Mouse (Mus musculus) spleen, adult 18-20 months (tissue): Measurements from ENCODE around the gene Fsd1.

ENCODE experiments used
- DNase-seq, 2 experiments: peaks; one replicate each; pipeline ENCODE4 v3.0.0; 2022; ENCODE audit warnings: mixed read lengths in 2 of 2

The Fsd1 gene

DNA sequence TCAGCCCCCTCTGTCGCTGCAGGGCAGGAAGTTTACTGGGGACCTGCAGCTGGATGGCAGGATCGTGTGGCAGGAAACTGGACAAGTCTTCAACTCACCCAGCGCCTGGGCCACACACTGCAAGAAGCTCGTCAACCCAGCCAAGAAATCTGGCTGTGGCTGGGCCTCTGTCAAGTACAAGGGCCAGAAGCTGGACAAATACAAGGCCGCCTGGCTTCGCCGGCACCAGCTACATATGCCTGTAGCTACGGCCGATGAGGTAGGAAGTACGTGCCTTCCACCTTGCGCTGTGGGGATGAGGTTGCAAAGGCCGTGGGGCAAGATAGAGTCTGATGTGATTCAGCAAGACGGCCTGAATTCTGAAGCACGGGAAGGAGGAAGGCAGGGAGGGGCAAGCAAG lies 23.9 kb downstream of the Fsd1 start:
- DNase-seq: no peak

DNA sequence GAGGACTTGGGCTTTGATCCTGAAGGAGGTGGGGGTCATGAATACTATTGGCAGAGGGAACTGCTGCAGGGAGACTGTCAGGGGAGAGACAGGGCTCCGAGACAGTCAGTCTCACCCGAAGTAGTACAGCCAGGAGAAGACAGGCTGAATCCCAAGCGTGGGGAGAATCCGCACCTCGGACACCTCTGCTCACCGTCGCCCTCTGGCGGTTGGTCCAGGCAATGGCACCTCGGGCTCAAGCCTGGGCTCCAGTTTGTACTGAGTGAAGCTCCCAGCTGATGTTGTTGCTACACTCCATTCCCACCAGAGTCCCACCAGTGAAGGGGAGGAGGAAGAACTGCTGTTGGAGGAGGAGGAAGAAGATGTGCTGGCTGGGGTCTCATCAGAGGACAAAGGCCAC lies 24.4 kb downstream of the Fsd1 start:
- peak; percentile 53 to 78 for DNase-seq

DNA sequence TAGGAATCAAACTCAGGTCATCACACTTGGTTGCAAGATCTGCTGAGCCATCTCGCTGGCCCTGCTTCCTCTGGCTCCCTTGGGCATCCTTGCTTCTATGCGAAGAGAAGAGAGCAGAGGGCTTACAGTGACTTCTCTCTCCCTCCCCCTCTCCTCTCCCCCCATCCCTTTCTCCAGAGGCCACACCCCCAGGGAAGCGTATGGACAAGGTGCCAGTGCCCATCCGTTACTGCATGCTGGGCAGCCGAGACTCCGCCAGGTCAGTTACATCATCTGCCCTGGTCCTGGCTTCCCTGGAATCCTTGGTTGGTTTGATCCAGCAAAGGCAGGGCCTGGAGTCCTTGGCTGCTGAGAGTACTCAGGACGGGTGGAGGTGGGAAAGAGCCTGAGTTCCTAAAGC lies 25.1 kb downstream of the Fsd1 start:
- no peak for DNase-seq

GRCm38 (mm10) chr17:56015293-56015692 lies 29.0 kb downstream of the Fsd1 start:
- no peak for DNase-seq

GRCm38 (mm10) chr17:56016382-56016781 lies 30.1 kb downstream of the Fsd1 start:
- no peak for DNase-seq

- DNase-seq: no peak
Observed at GRCm38 (mm10) chr17:56016793-56017785, 30.8 kb downstream of the Fsd1 start.

DNA sequence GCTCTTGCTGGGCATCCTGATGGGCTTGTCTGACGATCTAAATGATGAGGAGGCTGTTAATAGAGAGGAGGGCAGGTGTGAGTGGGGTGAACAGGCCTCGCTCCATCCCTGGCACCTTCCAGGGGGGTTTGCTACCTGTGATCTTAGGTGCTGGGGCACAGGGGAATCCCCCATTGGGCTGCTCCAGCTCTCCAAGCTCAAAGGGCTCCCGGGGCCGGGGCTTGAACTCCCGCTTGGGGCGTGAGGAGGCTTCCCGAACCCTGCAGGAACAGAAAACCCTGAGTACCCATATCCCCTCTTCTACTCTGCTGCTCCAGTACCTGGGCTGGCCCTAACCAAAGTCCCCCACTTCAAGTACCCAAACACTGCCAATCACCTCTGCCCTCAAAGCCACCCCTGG lies 31.5 kb downstream of the Fsd1 start:
- no peak for DNase-seq

DNA sequence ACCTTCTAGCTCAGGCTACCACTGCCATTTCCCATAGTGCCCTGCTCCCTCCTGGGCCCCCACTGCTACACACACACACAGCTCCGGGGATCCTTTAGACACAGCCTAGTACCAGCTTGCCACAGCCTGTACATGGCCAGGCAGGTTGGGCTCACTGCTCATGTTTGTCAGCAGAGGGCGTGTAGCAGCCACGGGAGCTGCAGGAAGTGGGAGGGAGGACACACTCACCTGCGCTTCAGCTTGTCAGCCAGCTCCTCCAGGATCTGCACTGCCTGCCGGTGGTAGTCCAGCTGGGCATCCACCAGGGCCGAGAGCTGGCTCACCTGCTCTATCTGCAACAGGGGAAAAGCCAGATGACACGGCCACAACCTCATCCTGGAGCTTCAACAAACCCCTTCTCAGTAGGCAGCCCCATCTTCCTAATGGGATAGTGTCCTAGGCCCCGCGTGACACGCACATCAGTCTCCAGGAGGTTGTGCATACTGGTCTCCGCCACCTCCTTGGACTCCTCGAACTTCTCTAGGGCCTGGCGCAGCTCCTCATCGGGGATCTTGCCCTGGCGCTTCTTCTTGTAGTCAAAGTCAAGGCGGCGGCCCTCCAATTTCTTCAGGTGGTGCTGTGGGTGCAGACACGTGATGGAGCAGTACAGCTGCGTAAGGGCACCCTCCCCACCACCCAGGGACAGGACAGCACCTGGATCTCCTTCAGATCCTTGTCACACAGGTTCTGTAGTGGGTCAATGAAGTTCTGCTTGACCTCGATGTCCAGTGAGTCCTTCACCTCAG lies 32.2 kb downstream of the Fsd1 start:
- DNase-seq: peak; percentile 52 to 63

DNA sequence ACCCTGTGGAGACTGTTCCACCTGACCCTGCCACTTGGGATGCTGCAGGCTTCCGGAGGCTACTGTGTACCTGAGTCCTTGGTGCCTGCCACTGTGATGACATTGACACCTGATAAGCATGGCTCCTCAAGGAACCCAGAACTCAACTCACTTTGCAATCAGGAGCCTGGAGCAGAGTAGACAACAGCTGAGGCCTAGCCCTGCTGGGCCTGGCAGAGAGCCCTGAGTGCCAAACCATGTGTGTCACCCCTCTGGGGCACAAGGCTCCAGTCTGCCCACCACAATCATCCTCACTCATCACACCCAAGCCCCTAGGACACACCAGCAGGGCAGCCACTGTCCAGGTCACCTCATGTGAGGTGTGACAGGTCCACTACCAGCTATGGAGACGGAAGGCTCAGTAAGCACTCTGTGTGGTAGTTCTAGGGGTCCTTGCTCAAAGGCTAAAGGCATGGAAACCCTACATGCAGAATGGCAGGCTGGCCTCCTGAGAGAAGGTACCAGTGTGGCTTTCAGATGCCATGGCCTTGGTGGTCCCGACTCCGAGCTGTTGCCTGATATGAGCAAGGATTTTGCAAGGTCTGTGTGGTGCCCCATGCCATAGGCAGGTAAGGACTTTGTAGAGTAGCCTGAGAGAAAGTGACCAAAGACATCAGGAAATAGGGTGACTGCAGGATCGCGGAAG lies 34.2 kb downstream of the Fsd1 start:
- DNase-seq: no peak

DNA sequence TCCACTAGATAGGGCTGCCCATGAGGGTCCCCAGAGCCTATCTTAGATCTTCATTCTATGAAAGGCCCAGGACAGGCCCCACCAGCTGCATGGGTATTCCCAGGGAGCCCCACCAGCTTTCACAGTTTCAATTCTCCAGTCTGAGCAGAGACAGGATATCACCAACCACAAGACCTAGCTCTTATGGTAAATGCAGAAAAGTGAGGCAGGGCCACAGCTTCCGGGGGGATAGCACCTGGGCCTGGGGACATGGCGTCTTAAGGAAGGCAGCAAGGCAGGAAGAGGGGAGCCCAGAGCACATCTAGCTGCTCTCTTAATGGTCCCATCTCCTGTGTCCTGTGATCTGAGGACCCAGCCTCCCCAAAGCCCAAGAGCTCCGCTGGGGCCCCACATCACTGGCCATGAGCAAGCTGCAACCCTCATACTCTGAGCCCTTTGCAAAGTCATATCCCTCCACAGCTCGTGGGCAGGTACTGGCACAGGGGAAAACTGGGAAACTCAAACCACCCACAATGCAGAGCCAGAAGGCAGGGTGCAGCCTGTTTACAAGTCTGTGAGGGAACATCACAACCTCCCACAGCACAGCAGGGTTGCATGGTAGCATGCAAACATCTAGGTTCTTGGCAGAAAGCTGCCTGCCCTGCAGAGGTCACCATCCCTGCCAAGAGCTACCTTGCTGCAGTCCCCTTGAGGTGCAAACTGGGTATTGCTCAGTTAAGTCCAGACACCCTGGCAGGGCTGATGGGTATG lies 35.0 kb downstream of the Fsd1 start:
- peak in 1 of 2 experiments; percentile 38 for DNase-seq

DNA sequence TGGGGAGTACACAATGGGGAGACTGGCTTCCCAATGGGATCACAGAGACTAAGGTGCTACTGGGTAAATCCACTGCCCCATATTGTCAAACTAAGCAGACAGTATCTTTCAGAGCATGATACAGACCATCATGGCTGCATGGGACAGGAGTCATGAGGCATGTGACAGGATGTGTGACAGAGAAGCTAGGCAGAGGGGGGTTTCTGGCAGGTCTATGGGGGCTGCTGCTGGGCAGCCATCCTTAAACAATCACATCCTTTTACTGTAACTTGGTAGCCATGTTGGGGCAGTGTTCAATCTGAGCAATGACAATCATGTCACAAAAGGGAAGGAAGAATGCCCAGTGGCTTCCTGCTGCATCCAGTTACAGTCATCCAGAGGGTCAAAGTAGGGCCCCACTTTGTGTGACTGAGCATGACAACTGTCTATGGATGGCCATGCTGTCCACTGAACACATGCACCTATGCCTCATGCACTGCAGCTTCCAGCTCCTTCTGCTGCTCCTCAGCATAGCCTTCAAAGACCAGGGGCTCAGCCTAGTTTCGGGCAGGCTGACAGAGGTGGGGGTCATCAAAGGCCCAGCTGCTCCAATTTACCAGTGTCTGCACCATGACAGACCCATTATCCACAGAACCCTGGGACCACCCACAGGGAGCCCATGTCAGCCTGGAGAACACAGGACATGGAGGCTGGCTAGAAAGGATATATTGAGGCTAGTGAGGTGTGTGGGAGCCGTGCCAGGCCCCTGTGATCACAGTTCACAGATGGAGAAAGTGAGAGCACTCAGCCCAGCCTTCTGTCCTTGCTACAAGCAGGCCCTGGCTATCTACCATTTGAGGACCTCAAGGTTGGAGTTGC lies 36.1 kb downstream of the Fsd1 start:
- DNase-seq: no peak

DNA sequence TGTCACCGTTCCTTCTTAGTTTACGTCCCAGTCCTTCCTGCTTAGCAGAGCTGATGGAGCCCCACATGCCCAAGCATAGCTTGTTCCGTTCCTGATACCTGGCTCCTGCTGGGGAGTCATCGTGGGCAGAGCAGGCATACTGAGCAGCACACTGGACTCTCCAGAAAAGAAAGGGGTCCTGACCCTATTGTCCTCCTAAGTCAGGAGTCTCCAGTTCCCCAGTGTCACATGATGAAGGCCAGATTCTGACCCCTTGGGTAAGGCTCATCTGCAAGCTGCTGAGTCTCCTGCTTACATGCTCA lies 36.6 kb downstream of the Fsd1 start:
- DNase-seq: no peak

DNA sequence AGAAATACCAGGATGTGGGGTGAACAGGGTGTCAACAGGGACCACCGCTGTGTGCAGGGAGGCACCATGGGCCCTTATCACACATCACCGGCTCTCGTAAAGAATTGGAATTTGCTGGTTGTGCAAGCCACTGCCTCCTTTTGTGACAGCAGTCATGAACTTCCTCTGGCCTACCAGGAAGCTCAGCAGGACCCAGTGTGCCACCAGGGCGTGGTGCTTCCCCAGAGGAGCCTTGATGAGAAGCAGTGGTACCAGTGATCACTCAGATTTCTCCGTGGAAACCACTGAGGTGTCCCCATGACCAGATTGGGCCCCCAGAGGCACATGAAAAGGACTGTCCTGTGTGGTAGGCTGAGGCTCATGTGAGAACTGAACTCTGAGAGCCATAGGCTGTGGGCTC lies 37.1 kb downstream of the Fsd1 start:
- peak in 1 of 2 experiments; percentile 36 for DNase-seq

DNA sequence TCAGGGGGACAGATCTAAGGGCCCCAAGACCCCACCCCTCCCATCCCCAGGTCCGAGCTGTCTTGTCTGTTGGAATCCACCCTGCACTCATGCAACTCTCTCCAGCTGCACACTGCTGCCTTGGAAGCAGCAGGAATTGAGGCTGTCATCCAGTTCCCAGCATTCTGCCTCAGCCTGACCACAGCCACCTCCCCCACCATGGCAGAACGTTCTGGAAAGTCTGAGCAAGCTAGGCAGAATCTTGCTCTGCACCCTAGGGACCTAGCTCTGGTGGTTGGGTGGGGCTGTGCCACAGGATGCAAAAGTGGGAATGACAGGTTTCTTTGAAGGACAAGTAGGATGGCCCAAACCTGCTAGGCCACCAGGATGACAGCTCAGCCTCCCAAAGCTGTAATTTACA lies 38.2 kb downstream of the Fsd1 start:
- no peak for DNase-seq

DNA sequence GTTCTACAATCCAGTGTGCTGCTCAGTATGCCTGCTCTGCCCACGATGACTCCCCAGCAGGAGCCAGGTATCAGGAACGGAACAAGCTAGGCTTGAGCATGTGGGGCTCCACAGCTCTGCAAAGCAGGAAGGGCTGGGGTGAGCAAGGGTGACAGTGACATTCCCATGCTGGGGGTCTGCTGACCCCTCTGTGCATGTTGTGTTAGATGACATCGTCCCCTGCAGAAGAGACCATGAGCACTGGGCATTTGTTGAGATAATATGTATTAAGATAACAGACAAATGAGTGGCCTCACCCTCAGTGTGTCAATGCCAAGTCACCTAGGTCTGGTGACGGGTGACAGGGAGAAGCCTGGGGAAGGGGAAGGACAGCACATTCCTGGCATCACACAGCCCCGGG lies 38.6 kb downstream of the Fsd1 start:
- no peak for DNase-seq

GRCm38 (mm10) chr17:56026303-56026702 lies 40.0 kb downstream of the Fsd1 start:
- no peak for DNase-seq

DNA sequence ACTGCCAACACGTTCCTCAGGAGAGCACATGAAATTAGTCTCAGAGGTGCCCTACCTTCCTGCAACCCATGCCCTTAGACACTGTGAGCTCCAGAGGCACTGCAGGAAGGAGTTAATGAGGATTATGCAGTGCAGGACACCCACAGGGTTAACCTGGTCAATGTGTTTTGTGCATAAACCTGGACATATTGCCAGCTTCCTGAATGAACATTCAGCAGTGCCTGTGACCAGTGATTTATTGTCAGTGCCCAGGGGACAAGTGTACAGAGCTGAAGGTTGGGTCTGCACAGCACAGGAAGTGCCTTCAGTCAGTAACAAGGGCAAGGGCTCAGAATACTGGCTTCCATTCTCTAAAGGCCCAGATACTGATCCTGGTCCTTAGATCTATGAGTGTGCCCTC lies 40.6 kb downstream of the Fsd1 start:
- no peak for DNase-seq

GRCm38 (mm10) chr17:56027801-56028441 lies 41.6 kb downstream of the Fsd1 start:
- no peak for DNase-seq

- no peak for DNase-seq
Observed at GRCm38 (mm10) chr17:56030238-56030870, 44.0 kb downstream of the Fsd1 start.

GRCm38 (mm10) chr17:56030919-56031318 lies 44.6 kb downstream of the Fsd1 start:
- no peak for DNase-seq

DNA sequence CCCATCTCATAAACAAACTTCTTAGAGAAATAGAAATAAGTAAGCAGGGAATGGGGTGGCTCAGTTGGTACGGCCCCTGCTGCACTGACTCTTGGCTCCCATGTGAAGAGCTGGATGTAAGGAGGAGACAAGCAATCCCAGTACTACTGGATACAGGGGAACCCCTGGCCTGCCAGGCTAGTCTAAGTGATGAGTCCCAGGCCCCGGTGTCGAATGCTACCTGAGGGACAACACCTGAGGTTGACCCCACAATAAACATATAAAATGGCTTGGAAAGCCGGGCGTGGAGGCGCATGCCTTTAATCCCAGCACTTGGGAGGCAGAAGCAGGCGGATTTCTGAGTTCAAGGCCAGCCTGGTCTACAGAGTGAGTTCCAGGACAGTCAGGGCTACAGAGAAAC lies 45.1 kb downstream of the Fsd1 start:
- DNase-seq: no peak
